Mouse (Mus musculus) adrenal gland, postnatal 0 days (tissue): ENCODE results near the gene Ace. TPM values are rescaled to one million over a fixed set of nuclear protein-coding genes. Genes with fewer than 3 reads are reported as not detected.

ENCODE experiments used
- polyA plus RNA-seq: library from polyadenylated mRNA; unstranded; fragments of >200 nt; fragmentation: Nextera tagmentation; extraction: Ambion mirVana; gene quantifications from 2 replicates; pipeline ENCODE4 v1.2.1, GENCODE M21; 2015

Gene Ace
- 4.5 and 4.8 TPM in 2 replicates for polyA plus RNA-seq

GRCm38 (mm10) chr11:105967741-105968574 lies at the start of gene Ace:
TSS of gene Ace (plus strand) at chr11:105967945.

DNA sequence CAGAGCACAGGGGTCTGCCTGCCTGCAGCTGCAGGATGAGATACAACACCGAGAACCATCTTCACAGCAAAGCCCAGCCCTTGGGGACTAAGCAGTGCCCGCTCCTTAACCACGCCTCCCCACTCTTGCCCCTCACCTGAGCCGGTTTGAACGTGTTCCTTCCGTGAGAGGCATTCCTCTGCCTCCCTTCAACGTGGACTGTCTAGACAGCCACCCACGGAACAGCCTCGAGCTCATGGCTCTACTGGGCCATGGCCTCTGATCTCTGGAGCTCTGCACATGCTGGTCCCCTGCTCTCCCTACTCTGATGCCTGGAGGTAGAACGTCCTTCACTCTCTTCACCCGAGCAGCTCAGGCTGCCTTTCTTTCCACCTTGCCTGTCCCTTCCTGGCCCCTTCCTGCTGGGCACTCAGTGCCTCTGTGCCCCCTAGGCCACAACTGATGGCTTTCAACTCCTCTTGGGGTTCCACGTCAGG lies 14.8 kb upstream of the Ace start, which contains the start of gene Cyb561:
Gene Cyb561, minus strand, starts transcription at position 426 of the 476 bp plus-strand sequence.

DNA sequence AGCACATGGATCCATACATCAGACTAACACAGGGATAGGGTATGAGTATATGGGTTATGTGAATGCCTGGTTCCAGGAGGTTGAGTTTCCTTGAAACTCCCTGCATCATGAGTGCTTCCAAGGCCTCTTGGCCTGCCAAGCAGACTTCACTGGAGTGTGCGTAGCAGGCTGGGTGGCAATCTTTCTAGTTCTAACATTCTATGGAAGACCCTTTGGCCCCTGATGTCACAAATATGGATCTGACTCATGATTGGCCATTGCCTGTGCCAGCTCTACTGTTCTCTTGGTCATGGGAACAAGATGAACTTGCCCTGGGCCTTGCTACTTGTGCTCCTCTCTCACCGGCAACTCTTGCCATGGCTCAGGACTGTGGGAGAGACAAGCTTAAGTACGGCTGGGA lies 26.6 kb downstream of the Ace start, which contains the start of gene Ace3:
Gene Ace3, plus strand, starts transcription at position 301 of the 400 bp plus-strand sequence.

DNA sequence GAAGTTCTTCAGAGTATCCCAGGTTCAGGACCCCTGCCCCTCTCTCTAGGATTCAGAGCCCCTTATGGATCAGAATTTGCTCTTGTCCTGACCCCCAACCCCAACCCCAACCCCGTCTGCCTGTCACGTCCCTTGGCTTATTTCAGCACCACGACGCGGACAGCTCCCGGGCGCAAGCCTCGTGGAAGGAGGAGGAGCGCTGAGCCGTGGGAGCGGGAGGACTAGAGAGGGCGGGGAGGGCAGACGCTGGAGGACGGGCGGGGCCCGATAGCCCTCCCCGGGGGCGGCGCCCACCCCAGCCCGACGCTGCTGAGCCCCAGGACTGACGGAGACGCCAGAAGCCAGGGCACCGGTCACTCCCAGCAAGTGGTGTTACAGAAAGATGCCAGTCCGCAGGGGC lies 40.1 kb downstream of the Ace start, which contains the start of gene Kcnh6:
Gene Kcnh6, plus strand, starts transcription at position 304 of the 400 bp plus-strand sequence.

GRCm38 (mm10) chr11:106036548-106037417 lies 69.0 kb downstream of the Ace start, which contains the start of gene Dcaf7:
TSS of gene Dcaf7 (plus strand) at chr11:106036872.

Other genes with a start within 250 kb of the Ace start
- gene Cyb561, start 14.6 kb upstream of the Ace start, polyA plus RNA-seq: 162 and 188 TPM in 2 replicates
- not detected in 2 replicates for gene Ace3, start 26.7 kb downstream of the Ace start, polyA plus RNA-seq
- 0.70 and 2.1 TPM in 2 replicates for gene Kcnh6, start 40.2 kb downstream of the Ace start, polyA plus RNA-seq
- gene Dcaf7, start 68.9 kb downstream of the Ace start, polyA plus RNA-seq: 29.6 and 39.0 TPM in 2 replicates
- 5.3 and 13.0 TPM in 2 replicates for gene Taco1, start 98.1 kb downstream of the Ace start, polyA plus RNA-seq
- gene Map3k3, start 116.7 kb downstream of the Ace start, polyA plus RNA-seq: 18.2 and 19.0 TPM in 2 replicates
- 0.71 TPM in 1 of 2 replicates, not detected in the other for gene Gm10840, start 192.9 kb downstream of the Ace start, polyA plus RNA-seq
- 80.7 and 82.8 TPM in 2 replicates for gene Limd2, start 192.9 kb downstream of the Ace start, polyA plus RNA-seq
- 11.3 and 16.9 TPM in 2 replicates for gene Strada, start 234.2 kb downstream of the Ace start, polyA plus RNA-seq
- 51.4 and 75.4 TPM in 2 replicates for gene Ccdc47, start 248.4 kb downstream of the Ace start, polyA plus RNA-seq
- gene Ddx42, start 249.0 kb downstream of the Ace start, polyA plus RNA-seq: 29.6 and 44.6 TPM in 2 replicates